Mouse (Mus musculus): ENCODE measurements around the gene Thsd7a.

Thsd7a gene

GRCm38 (mm10) chr6:12693689-12694088 is 55.5 kb downstream of the Thsd7a start:
- intact Hi-C loops (cut with DNase I), result no loop called here

GRCm38 (mm10) chr6:12693239-12693638 is 56.0 kb downstream of the Thsd7a start:
- intact Hi-C loops (cut with DNase I), result no loop called here

GRCm38 (mm10) chr6:12649633-12650032 is 99.6 kb downstream of the Thsd7a start:
- intact Hi-C loops (cut with DNase I), result no loop called here

- intact Hi-C loops (cut with DNase I), result no loop called here
These were observed 120.5 kb downstream of the Thsd7a start for GRCm38 (mm10) chr6:12628637-12629246.

GRCm38 (mm10) chr6:12606638-12607246 is 142.5 kb downstream of the Thsd7a start:
- intact Hi-C loops (cut with DNase I), result no loop called here

DNA sequence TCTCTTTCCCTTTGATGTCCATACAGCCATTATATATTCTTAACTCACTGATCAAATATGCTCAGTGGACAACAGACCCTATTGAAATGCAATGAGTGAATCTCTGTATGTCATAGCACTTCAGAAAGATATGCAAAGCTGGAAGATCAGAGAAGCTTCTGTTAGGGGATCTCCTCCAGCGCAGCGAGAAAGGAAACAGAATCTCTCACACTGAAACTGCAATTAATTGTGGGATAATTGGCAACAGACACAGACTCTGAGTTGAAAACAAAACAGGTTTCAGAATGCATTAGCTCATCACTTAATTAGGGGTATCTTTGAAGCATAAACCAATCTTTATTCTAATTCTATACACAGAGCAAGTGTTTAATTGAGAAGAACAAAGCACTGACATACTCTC is 146.3 kb downstream of the Thsd7a start:
- intact Hi-C loops (cut with DNase I), result no loop called here

DNA sequence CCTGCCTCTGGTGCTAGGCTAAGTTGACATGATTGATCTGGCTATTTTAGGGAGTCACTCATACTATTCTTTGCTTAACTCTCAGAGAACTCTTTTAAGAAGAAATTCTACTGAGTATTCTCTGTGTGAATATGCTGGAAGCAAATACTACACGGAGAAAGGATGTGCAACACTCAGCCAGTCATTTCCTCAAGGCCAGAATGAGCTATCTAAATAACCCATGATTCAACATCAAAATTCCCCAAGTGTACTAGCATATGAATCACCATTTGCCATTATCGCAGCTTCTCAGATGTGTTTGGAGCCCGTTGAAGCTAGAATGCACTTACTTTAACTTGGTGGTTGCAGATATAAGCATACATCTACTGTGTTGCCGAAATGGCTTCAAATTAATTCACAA is 147.0 kb downstream of the Thsd7a start:
- intact Hi-C loops (cut with DNase I), result no loop called here

DNA sequence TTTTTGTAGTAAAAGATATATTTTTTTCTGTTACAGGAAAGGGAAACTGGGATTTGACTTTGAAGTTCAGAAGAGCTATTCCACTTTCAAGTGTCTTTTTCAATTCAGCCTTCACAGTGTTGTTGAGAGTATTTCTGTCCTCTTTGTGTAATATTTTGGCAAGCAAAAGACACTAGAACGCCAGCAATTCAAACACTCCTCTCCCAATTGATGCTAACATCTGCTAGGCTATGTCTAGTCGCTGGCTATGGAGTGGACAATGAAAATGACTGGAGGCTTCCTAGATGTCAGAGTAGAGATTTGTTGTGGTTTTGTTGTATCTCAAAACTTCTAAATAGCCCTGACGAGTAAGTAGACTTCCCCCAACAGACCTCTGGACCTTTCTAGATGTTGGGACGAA is 164.8 kb downstream of the Thsd7a start:
- intact Hi-C loops (cut with DNase I), result no loop called here

- intact Hi-C loops (cut with DNase I), result no loop called here
These were observed 168.1 kb downstream of the Thsd7a start for GRCm38 (mm10) chr6:12581143-12581542.

DNA sequence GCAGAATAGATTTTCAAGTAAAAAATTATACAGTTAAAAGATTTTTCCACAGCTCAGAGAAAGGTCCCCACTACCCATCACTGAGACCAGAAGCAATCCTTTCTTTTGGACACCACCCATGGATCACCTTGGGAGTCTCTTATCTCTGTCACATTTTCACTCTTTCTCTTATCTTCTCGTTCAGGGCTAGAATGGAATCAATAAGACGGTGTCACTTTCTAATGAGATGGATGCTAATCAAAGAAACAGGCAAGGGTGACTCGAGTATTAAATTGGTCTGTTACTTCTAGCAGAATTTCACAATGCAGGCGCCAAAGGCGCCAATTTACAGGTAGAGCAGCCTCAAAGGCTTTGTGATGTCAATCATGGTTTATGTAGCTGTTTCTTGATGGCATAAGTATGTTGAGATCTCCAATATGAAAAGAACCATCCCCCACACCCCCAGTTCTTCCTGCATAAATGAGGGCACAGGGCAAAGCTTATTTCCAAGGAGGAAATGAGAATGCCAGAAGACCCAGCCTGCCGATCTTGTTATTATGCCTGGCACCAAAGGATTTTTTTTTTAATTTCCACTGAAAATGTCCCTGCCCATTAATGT is 173.5 kb downstream of the Thsd7a start:
- intact Hi-C loops (cut with DNase I), result no loop called here

GRCm38 (mm10) chr6:12572202-12572601 is 177.0 kb downstream of the Thsd7a start:
- intact Hi-C loops (cut with DNase I), result no loop called here

- intact Hi-C loops (cut with DNase I), result no loop called here
These were observed 184.1 kb downstream of the Thsd7a start for GRCm38 (mm10) chr6:12565136-12565535.

DNA sequence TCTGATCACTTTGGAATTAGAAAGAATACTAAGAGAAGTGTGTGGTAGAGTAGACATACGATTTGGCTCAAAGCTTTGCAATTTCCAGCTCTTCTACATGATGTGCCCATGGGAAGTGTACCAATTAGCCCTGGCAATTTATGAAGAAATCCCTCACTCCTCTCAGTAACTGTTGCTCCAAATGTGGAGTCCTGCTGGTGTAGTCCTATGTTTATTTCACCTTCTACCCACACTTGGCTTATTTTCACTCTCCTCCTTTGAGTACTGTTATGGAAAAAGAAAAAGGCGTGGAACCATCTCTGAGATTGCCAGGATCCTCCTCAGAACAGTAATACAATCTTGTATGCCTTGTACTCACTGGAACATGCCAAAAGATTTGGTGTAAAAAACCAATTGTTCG is 186.9 kb downstream of the Thsd7a start:
- intact Hi-C loops (cut with DNase I), result no loop called here

GRCm38 (mm10) chr6:12560500-12560899 is 188.7 kb downstream of the Thsd7a start:
- intact Hi-C loops (cut with DNase I), result no loop called here

DNA sequence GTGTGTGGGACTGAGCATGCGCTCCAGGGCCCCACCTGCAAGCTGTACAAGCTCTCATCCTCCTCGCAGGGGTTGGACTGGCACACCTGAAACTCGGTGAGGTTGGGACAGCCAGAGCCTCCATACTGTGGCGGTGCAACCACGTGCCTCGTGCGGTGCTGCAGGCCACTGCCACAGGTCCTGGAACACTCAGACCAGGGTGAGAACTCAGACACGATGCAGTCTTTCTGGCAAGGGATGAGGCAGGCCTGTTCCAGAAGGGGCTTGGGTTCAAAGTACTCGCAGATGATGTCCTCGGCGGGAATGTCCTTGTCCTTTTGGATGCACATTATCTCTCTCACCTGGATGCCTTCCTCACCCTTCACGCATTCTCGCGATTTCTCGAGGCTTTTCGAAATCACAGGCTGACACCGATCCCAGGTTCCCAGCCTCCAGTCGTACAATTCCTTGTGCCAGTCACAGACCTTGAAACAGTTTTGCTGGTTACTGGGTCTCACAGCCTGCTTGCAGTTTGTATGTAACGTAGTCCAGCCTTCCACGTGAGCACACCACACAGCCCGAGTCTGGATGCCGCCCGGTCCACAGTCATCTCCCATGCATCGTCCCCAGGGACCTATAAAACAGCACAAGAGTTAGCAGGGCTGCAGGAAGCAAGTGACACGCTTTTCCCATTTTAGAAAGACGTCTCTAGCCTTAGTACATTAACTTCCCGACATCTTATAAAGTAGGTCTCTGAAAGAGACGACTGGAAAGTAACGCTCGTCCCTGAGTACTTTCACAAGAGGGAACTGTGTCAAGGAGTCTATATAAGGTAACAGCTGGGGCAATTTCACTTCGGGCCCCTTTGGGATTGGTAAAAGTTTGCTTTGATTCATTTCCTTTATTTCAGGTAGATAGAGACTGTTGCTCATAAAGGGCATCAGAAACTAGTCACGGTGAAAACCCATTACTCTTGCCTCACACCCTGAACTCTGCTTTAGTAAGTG is 193.8 kb downstream of the Thsd7a start:
- intact Hi-C loops (cut with DNase I), result no loop called here

GRCm38 (mm10) chr6:12551176-12551575 is 198.0 kb downstream of the Thsd7a start:
- intact Hi-C loops (cut with DNase I), result no loop called here

- intact Hi-C loops (cut with DNase I), result no loop called here
These were observed 199.1 kb downstream of the Thsd7a start for GRCm38 (mm10) chr6:12550054-12550655.

DNA sequence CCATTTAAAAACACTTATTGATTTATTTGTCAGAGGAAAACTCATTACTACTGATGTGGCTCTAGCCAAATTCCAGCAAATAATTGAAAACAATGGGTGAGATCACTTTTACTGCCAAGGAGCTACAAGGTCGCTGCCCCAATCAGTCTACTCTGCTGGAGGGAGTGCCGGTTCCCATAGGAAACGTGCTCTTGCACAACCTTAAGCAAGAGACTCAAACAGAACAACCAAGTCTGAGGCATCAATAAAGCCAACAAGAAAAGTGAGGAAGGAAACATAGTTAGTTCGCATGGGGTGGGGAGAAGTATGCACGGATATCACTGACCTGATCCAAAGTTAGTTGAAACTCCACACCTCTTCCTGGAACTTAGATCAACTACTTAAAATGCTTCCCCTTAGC is 205.1 kb downstream of the Thsd7a start:
- intact Hi-C loops (cut with DNase I), result no loop called here

GRCm38 (mm10) chr6:12542496-12542895 is 206.7 kb downstream of the Thsd7a start:
- intact Hi-C loops (cut with DNase I), result no loop called here

- intact Hi-C loops (cut with DNase I), result no loop called here
These were observed 230.1 kb downstream of the Thsd7a start for GRCm38 (mm10) chr6:12519121-12519520.

- intact Hi-C loops (cut with DNase I), result no loop called here
These were observed 230.8 kb downstream of the Thsd7a start for GRCm38 (mm10) chr6:12518283-12518903.

Data from adrenal gland (tissue).